Mouse (Mus musculus) heart, embryonic 12.5 days (tissue): Measurements from ENCODE around the gene Lamb3. TPM values are rescaled to one million over a fixed set of nuclear protein-coding genes. Genes with fewer than 3 reads are reported as not detected.
A peak's percentile ranks its signal among the peaks of the same experiment; 100 is the strongest.

Experiments used
- ATAC-seq: fragments of 200-750 bp; cut with Nextera tagmentation; 2 replicates; pipeline ENCODE4 v1.8.0; 2017; ENCODE audit warnings: moderate TSS enrichment, moderate library complexity; ENCODE audit not compliant: insufficient number of reproducible peaks, low FRiP score
- H3K27ac ChIP-seq: fragments of 300-500 bp; sonication (generic); 2 replicates; pipeline ENCODE4 v1.5.1; 2016; ENCODE audit warnings: mild to moderate bottlenecking, moderate library complexity; ENCODE audit not compliant: poor library complexity, severe bottlenecking
- H3K27me3 ChIP-seq: fragments of 300-500 bp; sonication (generic); replicated peaks from 2 replicates; pipeline ENCODE4 v1.6.1; 2016; ENCODE audit warnings: mild to moderate bottlenecking, moderate library complexity
- H3K36me3 ChIP-seq: fragments of 300-500 bp; sonication (generic); 2 replicates; pipeline ENCODE4 v1.6.1; 2016; ENCODE audit warnings: mild to moderate bottlenecking, moderate library complexity
- H3K4me1 ChIP-seq: fragments of 300-500 bp; sonication (generic); replicated peaks from 2 replicates; pipeline ENCODE4 v1.6.1; 2016; ENCODE audit warnings: mild to moderate bottlenecking
- H3K4me2 ChIP-seq: fragments of 300-500 bp; sonication (generic); 2 replicates; pipeline ENCODE4 v1.6.1; 2016; ENCODE audit warnings: mild to moderate bottlenecking, moderate library complexity
- H3K4me3 ChIP-seq: fragments of 300-500 bp; sonication (generic); 2 replicates; pipeline ENCODE4 v1.5.1; 2016; ENCODE audit warnings: mild to moderate bottlenecking
- H3K9ac ChIP-seq: fragments of 300-500 bp; sonication (generic); 2 replicates; pipeline ENCODE4 v1.6.1; 2016; ENCODE audit warnings: mild to moderate bottlenecking, moderate library complexity
- H3K9me3 ChIP-seq: fragments of 300-500 bp; sonication (generic); replicated peaks from 2 replicates; pipeline ENCODE4 v1.6.1; 2016; ENCODE audit warnings: mild to moderate bottlenecking, moderate library complexity
- WGBS: fragments of 180-500 bp; shearing (Covaris S2); methylation state at CpG from one replicate; pipeline ENCODE4 v1.1.7; 2016; 5-methylcytosine and 5-hydroxymethylcytosine counted together
- polyA plus RNA-seq: library from polyadenylated mRNA; unstranded; fragments of >200 nt; fragmentation: Nextera tagmentation; extraction: Ambion mirVana; gene quantifications from 2 replicates; pipeline ENCODE4 v1.2.1, GENCODE M21; 2016

The Lamb3 gene
- polyA plus RNA-seq, 1 experiment from 2014 or later = 2.3 TPM

GRCm38 (mm10) chr1:193373906-193374413 is 166.5 kb downstream of the Lamb3 start:
- 83% methylated on average over 6 of the region's 6 CpGs for WGBS
- Histone ChIP-seq H3K27ac (no peak overlapping the region), H3K9me3 (no peaks in the 10 kb centered on the region), H3K9ac (no peak overlapping the region), H3K4me1 (peaks cover 27% of the 10 kb centered on the region), H3K4me3 (no peak overlapping the region), H3K4me2 (no peak overlapping the region), H3K27me3 (no peaks in the 10 kb centered on the region), H3K36me3 (no peaks in the 10 kb centered on the region)
- no peak for ATAC-seq

- Histone ChIP-seq H3K27me3 (no peaks in the 10 kb centered on the region), H3K4me2 (no peak overlapping the region), H3K9me3 (no peaks in the 10 kb centered on the region), H3K27ac (no peak overlapping the region), H3K4me3 (no peak overlapping the region), H3K4me1 (peaks cover 16% of the 10 kb centered on the region), H3K36me3 (no peaks in the 10 kb centered on the region), H3K9ac (no peak overlapping the region)
- 34% methylated on average over 4 of the region's 4 CpGs for WGBS
- no peak for ATAC-seq
Measured at GRCm38 (mm10) chr1:193376478-193377134, 169.1 kb downstream of the Lamb3 start.

GRCm38 (mm10) chr1:193379634-193380033 is 172.1 kb downstream of the Lamb3 start:
- no peak overlapping the region for H3K4me3 ChIP-seq
- H3K36me3 ChIP-seq = no peaks in the 10 kb centered on the region
- H3K9ac ChIP-seq = no peak overlapping the region
- H3K27ac ChIP-seq = no peak overlapping the region
- ATAC-seq = no peak
- H3K4me2 ChIP-seq = no peak overlapping the region
- H3K9me3 ChIP-seq = no peaks in the 10 kb centered on the region
- H3K27me3 ChIP-seq = no peaks in the 10 kb centered on the region
- H3K4me1 ChIP-seq = peaks cover 31% of the 10 kb centered on the region
- WGBS = 78% methylated on average over 6 of the region's 6 CpGs

- no peak overlapping the region for H3K27ac ChIP-seq
- H3K9me3 ChIP-seq = no peaks in the 10 kb centered on the region
- 83% methylated on average over 5 of the region's 5 CpGs for WGBS
- ATAC-seq = no peak
- H3K4me2 ChIP-seq = no peak overlapping the region
- no peak overlapping the region for H3K4me3 ChIP-seq
- no peaks in the 10 kb centered on the region for H3K27me3 ChIP-seq
- H3K9ac ChIP-seq = no peak overlapping the region
- H3K4me1 ChIP-seq = peaks cover 29% of the 10 kb centered on the region
- H3K36me3 ChIP-seq = no peaks in the 10 kb centered on the region
Measured at GRCm38 (mm10) chr1:193380877-193381276, 173.4 kb downstream of the Lamb3 start.

GRCm38 (mm10) chr1:193381597-193382404 is 174.3 kb downstream of the Lamb3 start:
- ATAC-seq = peak; percentile 55
- WGBS = 21% methylated on average over 11 of the region's 11 CpGs
- H3K27me3 ChIP-seq = no peaks in the 10 kb centered on the region

GRCm38 (mm10) chr1:193382435-193382834 is 174.9 kb downstream of the Lamb3 start:
- Histone ChIP-seq H3K27ac (peak overlapping the region; percentile 75), H3K4me2 (peak overlapping the region; percentile 77), H3K9me3 (no peaks in the 10 kb centered on the region), H3K4me3 (peak overlapping the region; percentile 44), H3K4me1 (peaks cover 32% of the 10 kb centered on the region), H3K36me3 (no peaks in the 10 kb centered on the region), H3K27me3 (no peaks in the 10 kb centered on the region), H3K9ac (peak overlapping the region; percentile 50)
- WGBS = 2% methylated on average over 8 of the region's 8 CpGs
- peak; percentile 76 for ATAC-seq

More at GRCm38 (mm10) chr1:193381597-193382404, 174.3 kb downstream of the Lamb3 start:
- Histone ChIP-seq H3K36me3 (no peaks in the 10 kb centered on the region), H3K9me3 (no peaks in the 10 kb centered on the region), H3K4me1 (peaks cover 25% of the 10 kb centered on the region), H3K4me3 (peak overlapping the region; percentile 44), H3K9ac (0 out of 2 replicates have a peak overlapping the region, but pooled peaks have one; percentile 6), H3K4me2 (peak overlapping the region; percentile 77), H3K27ac (peak overlapping the region; percentile 75)

GRCm38 (mm10) chr1:193382841-193383462 is 175.5 kb downstream of the Lamb3 start:
- peak; percentile 38; the same call in 1 of the 2 replicates for ATAC-seq
- peak overlapping the region; percentile 75 for H3K27ac ChIP-seq
- WGBS = 7% methylated on average over 8 of the region's 8 CpGs

GRCm38 (mm10) chr1:193386136-193386535 is 178.6 kb downstream of the Lamb3 start:
- H3K4me2 ChIP-seq = no peak overlapping the region

More at GRCm38 (mm10) chr1:193382841-193383462, 175.5 kb downstream of the Lamb3 start:
- peak overlapping the region; percentile 50 for H3K9ac ChIP-seq
- peak overlapping the region; percentile 77 for H3K4me2 ChIP-seq
- H3K4me1 ChIP-seq = peaks cover 34% of the 10 kb centered on the region
- no peaks in the 10 kb centered on the region for H3K36me3 ChIP-seq
- no peaks in the 10 kb centered on the region for H3K9me3 ChIP-seq
- H3K4me3 ChIP-seq = peak overlapping the region; percentile 44
- H3K27me3 ChIP-seq = no peaks in the 10 kb centered on the region

GRCm38 (mm10) chr1:193387241-193387640 is 179.7 kb downstream of the Lamb3 start:
- no peak overlapping the region for H3K27ac ChIP-seq
- no peak overlapping the region for H3K4me2 ChIP-seq
- no peaks in the 10 kb centered on the region for H3K9me3 ChIP-seq
- ATAC-seq = no peak
- no peaks in the 10 kb centered on the region for H3K27me3 ChIP-seq
- WGBS = 49% methylated on average over 2 of the region's 2 CpGs
- no peak overlapping the region for H3K9ac ChIP-seq
- H3K36me3 ChIP-seq = no peaks in the 10 kb centered on the region
- peaks cover 56% of the 10 kb centered on the region for H3K4me1 ChIP-seq
- no peak overlapping the region for H3K4me3 ChIP-seq

More at GRCm38 (mm10) chr1:193386136-193386535, 178.6 kb downstream of the Lamb3 start:
- Histone ChIP-seq H3K27me3 (no peaks in the 10 kb centered on the region), H3K9ac (no peak overlapping the region), H3K36me3 (no peaks in the 10 kb centered on the region), H3K9me3 (no peaks in the 10 kb centered on the region), H3K27ac (no peak overlapping the region), H3K4me1 (peaks cover 62% of the 10 kb centered on the region), H3K4me3 (no peak overlapping the region)
- whole genome bisulfite sequencing = 5% methylated on average over 5 of the region's 5 CpGs
- ATAC-seq = no peak

GRCm38 (mm10) chr1:193389505-193389904 is 182.0 kb downstream of the Lamb3 start:
- Histone ChIP-seq H3K27ac (peak overlapping the region; percentile 26; the same call in 1 of the 2 replicates), H3K27me3 (no peaks in the 10 kb centered on the region), H3K36me3 (no peaks in the 10 kb centered on the region), H3K4me2 (no peak overlapping the region), H3K9ac (no peak overlapping the region; the same call in 1 of the 2 replicates), H3K9me3 (no peaks in the 10 kb centered on the region), H3K4me3 (no peak overlapping the region), H3K4me1 (peaks cover 47% of the 10 kb centered on the region)
- WGBS = 10% methylated on average over 3 of the region's 3 CpGs
- ATAC-seq = no peak

GRCm38 (mm10) chr1:193390004-193390403 is 182.5 kb downstream of the Lamb3 start:
- H3K4me2 ChIP-seq = peak overlapping the region; percentile 24; the same call in 1 of the 2 replicates
- no peaks in the 10 kb centered on the region for H3K27me3 ChIP-seq

More at GRCm38 (mm10) chr1:193390004-193390403, 182.5 kb downstream of the Lamb3 start:
- no peaks in the 10 kb centered on the region for H3K36me3 ChIP-seq
- ATAC-seq = no peak
- H3K4me3 ChIP-seq = no peak overlapping the region
- peak overlapping the region; percentile 26; the same call in 1 of the 2 replicates for H3K27ac ChIP-seq
- 18% methylated on average over 12 of the region's 12 CpGs for WGBS
- no peak overlapping the region for H3K9ac ChIP-seq
- no peaks in the 10 kb centered on the region for H3K9me3 ChIP-seq
- peaks cover 47% of the 10 kb centered on the region for H3K4me1 ChIP-seq
